Mouse (Mus musculus): ENCODE measurements around the gene Syt5.

GRCm38 (mm10) chr7:4515853-4516252 lies 31.5 kb downstream of the Syt5 start:
- TF ChIP-seq CTCF (conservative IDR thresholded peaks at IDR 0.05; ENCODE audit: low read length): no peak
- TF ChIP-seq NANOG (IDR thresholded peaks at IDR 0.05; ENCODE audit: borderline replicate concordance, low read length): no peak
